Mouse (Mus musculus): ENCODE measurements at regions not wholly inside any gene's neighbourhood (a gene's known extent, or its start where the extent isn't known, plus 50 kb on each side); places are given as distances from the start of the nearest gene placed in this dataset.

DNA sequence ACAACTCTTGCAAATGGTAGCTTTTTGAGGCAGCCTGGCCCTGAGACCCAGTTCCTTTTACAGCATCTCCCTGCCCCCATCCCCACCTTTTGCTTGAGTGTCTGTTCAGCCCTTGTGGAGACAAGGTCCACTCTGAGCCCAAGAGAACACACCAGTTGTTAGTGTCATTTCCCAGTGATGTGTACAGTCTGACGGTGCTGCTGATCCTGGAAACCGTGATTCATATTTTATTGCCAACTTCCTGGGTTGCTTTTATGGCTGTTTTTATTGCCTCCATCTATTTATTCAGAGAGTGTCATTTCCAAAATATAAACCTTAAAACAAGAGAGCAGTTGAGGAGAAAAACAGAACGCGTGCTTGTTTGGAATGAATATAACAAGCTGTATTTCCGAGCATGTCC lies 309.6 kb upstream of the Isl1 start:
- no peak for DNase-seq

DNA sequence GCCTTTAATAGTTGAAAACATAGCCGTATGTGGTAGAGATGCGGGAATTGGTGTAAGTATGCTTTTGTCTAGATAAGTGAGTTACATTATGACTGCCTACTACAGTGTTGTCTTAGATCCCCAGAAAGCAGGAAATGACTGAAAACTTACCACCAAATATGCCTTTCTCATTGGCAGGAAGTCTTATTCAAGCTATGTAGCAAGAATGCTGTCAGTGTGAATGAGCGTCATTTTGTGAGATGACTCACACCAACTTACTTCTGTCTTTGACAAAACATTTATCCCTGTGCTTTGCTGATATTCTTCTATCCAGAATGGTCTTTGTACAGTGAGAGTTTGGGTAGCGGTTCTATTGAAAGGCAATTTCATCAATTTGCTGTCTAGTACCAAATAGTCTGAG lies 286.9 kb upstream of the Isl1 start:
- no peak for DNase-seq

DNA sequence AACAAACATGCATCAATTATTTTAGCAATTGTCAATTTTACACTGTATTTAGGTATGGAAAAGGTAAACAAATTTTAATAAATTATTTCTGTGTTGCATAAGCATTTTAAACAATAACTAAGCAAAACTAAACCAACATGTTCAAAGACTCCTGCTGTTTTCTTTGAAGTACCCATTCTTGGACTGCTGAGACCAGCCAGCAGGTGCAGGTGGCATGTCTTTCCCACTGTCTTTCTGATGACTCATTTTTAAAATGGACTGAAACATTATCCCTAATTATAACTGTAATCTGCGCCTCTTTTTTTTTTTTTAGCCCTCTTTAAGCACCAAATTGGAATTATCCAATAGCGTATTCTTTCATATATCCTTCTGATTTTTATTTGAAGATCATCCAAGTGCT lies 286.0 kb upstream of the Isl1 start:
- DNase-seq: no peak

DNA sequence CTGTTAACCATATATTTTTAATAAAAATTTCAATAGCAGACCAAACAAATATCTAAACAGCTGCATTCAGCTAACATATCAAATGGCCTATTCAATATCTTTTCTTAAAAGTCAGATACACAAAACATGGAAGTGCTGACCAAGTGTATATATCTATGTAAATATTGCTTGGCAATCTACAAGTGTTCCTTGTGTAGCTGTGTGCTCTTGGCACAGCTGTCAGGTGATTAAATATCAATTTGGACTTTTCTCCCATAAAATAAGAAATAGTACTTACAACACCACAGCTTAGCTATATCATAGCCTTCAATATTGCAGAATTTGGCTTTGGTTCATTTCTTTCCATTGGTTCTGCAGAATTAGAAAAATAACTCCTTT lies 266.5 kb upstream of the Isl1 start:
- no peak for DNase-seq

DNA sequence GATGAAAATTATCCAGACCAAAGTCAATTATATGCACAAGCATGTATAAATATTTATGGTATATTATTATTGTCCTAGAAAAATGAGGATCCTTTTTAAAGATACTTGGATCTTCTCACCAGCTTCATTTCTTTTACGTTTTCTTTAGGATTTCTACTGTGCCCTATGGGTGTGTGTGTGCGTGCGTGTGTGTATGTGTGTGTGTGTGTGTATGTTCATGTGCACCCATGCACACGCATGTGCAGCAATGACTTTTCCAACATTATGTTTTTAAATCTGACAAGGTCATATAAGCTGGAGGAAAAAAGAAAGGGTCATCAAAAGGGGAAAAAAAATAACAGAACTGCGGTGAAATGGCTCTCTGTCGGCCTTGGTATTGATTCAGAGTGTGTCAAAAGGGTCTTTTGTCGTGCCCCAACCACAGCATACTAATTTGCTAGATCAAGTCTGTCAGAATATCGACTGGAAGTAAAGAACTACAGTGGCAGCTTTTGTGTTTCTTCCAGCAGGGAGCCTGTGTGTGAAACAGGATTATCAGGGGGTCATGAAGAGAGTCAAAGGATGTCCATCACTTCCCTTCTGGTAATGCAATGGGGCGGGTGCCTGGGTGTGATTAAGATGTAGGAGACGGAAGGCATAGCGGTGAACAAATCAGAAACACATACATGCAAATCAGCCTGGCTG lies 265.9 kb upstream of the Isl1 start:
- DNase-seq: no peak

DNA sequence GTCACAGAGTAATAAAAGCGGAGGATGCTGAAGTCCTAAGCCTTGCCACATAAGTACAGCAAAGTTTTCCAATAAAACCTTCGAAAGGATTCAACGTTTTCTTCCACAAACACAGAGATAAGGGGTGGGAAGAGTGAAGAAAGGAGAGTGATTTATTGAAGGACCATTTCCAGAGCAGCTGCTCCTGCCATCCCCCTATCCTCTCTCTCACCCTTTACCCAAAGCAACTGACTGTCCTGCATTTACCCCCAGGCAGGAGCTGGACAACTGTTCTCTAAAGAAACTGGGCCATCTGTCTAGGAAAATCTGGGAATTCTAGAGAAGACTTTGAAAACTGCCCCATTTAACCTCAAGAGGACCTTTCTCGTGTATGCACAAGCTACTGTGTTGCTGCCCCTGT lies 245.6 kb upstream of the Isl1 start:
- DNase-seq: no peak

DNA sequence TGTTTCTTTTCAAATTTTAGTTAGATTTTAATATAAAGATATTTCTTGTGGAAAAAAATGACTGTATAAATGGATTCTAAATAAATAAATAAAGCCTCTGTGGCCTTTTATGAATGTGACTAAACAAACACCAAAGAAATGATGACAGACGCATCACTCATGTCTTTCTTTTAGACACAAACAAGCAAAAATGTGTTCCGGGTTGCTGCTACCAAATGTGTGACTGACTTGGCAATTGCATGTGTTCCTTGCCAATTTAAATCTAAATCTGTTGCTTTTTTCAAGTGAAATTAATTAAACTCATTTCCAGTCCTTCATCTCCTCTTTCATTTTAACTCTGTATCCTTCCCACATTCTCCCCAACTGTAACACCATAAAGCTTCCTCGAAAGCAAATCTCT lies 225.7 kb upstream of the Isl1 start:
- DNase-seq: no peak

DNA sequence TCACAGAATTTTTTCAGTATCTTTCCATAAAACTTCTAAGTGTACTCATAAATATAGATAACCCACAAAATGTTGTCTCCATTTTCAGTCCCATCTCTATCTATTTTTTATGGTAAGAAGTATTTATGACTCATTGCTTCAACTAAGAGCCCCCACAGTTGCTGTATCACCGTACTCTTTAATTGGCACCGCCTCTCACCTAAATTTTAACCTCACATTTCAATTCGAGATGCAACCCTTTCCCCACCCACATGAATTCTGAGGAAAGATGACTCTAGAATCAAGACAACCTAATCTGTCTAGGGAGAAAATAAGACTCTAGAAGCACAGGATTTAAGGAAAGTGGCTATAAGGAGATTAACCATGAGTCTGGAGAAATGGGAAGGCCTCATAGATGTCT lies 223.7 kb upstream of the Isl1 start:
- no peak for DNase-seq

DNA sequence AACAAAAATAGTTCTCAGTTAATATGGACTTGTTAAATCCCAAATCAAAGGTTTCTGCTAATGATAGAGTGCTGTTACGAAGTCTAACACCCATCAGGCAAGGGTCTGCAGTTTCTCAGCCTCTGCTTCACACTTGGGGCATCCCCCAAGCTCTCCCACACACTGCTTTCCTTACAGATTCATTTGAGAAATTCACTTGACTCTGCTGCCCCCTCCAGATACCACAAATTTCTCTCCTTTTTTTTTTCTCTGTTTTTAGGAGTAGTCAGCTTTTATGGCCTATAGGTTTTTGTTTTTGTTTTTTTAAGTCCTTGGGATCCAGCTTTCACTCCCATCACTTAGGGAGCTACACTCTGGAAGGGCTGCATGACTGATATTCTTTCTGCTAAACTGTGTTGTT lies 218.8 kb upstream of the Isl1 start:
- no peak for DNase-seq

DNA sequence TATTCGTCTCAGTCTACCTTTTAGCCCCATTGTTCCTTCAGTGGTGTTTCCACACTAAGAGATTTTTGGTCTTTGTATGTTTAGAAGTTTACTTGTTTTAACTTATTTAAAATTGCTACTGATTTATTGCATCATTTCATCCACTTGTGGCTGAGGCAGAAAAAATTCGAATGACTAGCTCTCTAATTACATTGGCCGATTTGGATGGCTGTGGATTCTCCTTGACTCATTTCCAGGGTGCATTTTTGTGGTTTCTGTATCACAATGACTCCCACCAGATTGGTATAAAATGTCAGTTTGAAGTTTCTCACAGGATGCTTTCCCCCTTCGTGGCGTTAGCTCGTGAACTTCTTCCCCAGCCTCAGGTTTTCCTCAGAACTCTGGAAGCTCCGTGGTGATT lies 217.5 kb upstream of the Isl1 start:
- DNase-seq: no peak

DNA sequence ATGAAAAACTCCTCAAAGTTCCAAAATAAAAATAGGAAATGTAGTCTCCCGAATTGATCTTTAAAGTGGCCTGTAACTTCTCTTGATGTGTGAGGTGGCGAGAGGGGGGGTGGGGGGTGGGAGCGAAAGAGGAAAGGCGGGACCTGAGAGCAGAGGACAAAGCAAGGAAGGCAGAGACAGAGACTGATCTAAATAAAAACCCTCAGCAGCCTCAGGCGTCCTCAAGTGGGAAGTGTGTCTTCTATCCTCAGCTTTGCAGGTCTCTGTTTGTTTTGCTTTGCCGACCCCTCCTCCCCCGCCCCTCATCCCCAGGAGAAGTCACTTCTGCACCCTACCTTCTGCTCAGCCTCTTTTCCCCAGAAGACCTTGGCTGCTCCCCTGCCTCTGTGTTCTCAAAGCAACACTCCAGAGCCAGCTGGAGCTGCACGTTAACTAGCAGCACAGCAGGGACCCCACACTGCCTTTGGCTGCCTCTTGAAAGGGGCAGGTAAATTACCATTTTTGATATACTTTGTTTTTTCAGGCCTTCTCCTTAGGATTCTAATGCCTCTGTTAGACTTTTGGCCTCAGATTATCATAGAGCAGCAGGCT lies 214.3 kb upstream of the Isl1 start:
- DNase-seq: no peak

DNA sequence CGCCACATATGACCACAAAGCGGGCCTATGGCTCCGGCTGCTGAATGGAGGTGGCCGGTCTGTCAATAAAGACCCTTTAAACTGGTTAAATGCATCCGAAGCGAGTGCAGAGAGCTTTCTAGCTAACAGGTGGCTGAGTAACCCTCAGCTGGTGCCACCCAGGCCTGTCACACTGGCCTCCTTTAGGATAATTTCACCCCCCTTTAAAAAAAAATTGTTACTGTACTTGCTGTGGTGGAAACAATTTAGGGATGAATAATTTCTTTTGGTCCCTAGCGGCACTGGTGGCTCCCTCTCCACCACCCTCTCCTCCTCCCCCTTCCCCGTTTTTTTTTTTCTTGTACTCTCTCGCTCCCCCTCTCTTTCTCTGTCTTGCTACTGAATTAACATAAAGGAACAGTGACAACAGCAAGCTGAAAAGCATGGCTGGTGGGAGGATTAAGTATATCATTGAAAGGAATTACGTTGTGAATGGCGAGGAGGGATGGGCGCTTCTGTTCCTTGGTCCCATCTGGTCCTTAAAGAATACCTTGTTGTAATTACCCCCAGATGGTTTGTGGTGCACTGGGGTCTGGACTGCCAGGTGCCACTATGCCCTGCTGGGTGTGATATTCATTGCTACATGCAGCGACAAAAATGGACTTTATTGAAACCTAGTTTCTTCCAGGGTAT lies 205.3 kb upstream of the Isl1 start:
- no peak for DNase-seq

DNA sequence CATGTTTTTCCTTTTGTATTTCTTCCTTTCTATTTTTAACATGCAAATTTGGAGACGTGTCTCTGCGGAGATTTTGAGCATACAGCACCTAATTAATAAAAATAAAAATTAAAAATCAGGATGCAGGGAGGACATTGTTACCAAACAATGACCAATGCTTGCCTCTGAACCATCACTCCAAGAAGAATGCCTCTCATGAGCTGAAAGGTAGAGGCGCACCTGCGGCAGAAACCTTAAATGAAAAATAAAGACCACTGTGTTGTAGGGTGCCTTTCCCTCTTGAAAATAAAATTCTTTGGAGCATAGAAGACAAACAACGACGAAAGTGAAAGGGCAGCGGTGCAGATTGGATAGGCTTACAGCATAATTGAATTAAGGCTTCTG lies 204.8 kb upstream of the Isl1 start:
- no peak for DNase-seq

DNA sequence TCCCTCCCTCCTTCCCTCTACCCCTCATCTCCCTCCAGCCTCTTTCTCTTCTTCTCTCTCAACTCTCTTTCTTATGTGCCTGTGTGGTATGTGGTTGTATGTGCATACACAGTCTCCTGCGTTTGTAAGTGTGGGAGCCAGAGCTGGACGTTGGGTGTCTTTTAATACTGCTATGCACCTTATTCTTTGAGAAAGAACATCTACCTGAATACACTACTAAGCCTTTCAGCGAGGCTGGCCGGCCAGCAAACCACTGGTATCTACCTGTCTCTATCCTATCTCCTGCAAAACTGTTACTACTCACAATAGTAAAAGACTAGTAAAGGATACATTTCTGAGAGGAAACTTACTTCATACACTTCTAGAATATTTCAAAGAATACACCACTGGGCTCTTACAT lies 202.9 kb upstream of the Isl1 start:
- DNase-seq: no peak

DNA sequence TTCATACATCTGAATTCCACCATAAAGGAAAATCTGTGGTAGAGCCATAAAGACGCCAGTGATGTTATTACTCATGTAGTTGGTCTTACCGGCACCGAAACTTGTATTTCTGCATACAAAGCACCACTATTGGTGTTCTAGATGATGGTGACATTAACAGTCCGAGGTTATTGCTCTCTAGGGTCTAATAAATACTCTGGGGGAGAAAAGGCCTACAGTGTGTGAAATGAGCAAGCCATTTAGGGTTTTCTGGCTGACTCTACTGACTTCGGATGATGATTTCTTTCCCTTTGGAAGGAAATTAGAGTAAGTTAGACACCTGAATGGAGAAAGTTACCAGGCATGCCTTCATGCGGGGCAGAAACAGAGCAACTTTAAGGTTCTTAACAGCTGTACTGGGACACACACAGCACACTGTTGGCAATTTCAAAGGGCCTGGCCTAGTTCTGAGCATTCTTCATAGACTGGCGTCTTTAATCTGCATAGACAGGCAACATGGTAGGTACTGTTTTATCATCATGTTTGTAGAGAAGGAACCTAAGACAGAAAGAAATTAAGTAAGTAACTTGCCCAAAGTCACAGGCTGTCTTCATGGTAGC lies 198.8 kb upstream of the Isl1 start:
- DNase-seq: no peak

DNA sequence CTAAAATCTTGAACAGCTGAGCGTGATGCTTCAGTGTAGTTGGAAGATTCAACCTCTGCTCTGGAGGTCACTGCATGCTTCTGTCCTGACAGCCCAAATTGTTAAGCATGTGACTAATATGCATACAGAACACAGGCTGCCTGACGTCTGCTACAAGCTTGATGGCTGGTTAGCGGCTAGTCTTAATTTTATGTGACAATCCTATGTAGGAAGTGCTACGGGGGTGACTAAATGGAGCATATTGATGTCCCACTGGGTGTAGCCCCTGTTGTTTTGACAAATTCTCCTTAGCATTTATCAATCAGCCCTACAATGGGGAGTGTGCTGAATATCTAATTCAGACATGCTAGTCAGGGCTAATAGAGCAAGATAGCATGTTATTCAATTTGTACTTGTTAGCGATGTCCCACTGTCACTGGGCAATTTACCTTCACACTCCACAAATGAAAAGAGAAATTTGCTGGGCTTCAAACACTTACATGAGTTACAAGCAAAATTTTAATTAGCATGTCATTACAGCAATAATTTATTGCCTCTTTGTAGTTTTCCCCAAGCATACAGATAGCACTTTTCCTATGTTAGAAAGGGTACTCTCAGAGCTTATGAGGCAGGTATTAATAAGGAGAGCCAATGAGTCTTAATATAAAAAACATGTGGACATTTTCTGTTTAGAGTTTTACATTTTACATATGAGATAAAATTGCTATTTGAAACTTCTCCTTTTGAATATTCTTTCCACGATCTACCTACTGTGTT lies 188.3 kb upstream of the Isl1 start:
- DNase-seq: no peak

DNA sequence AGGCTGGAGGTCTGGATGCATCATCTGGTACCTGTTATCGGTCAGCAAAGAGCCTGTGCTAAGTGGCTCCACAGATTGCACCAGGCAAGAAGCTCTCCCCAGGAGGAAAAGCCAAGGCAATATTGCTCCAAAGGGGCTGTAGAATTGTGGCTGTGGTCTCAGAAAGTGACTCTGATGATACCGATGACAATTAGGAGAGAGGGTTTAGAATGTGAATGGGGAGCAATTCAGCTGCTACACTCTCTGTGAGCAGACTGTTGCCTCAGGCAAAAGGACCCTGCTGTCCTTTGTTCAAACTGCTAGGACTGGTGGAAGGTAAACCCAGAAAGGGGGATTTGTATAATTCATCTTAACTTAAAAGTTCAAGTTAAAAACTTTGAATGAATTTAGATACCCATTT lies 186.2 kb upstream of the Isl1 start:
- DNase-seq: no peak

DNA sequence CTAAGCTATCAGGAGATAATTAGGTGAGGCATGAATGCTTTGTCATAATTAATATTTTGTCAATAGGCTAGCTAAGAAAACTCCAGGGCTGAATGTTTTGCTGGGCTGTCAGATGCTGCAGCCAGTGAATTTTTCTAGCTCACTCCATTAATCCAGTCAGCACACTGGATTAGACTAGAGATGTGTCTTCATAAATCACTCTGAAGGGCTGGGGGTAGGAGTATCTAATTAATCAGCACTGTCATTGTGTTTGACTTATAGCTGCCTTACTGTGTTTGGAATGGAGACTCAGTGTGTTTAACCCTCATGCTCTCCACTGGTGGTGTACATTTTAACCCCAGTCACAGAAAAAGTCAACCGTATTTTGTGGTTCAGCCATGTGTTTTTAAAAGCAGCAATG lies 179.9 kb upstream of the Isl1 start:
- DNase-seq: no peak

DNA sequence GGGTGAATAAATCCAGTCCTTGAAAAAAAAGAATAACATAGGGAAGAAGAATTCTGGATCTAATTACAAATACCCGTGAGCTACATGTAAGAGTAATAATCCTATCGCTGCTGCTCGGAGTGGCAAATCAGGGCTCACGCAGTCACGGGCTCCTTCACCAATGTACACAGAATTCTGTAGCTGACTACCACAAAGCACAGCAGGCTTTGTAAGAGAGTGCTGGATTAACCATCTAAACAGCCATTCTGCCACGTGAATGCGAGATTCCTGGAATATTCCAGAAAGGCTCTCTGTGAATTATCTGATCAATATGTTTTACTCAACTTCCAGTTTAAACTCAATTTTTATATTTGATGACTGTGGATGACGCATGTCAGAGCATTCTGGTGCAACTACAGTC lies 165.1 kb upstream of the Isl1 start:
- DNase-seq: no peak

DNA sequence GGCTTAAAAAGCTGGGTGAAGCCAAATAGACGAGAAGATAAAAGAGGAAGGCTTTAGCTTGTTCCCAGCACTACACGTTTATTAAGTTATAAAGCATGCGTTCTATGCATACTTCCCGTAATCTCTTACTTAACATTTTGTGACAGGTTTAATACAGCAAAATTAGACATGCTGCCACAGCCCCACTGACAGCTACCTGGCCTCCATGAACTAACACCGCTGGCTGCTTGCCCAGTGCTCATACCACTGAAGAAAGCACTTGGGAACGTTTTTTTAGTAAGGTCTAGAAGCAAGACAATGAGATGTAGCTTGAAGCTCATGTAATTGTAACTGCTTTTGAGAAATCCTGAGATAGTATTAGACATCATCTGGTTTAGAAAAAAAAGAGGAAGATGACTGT lies 152.3 kb upstream of the Isl1 start:
- DNase-seq: peak; percentile 7

DNA sequence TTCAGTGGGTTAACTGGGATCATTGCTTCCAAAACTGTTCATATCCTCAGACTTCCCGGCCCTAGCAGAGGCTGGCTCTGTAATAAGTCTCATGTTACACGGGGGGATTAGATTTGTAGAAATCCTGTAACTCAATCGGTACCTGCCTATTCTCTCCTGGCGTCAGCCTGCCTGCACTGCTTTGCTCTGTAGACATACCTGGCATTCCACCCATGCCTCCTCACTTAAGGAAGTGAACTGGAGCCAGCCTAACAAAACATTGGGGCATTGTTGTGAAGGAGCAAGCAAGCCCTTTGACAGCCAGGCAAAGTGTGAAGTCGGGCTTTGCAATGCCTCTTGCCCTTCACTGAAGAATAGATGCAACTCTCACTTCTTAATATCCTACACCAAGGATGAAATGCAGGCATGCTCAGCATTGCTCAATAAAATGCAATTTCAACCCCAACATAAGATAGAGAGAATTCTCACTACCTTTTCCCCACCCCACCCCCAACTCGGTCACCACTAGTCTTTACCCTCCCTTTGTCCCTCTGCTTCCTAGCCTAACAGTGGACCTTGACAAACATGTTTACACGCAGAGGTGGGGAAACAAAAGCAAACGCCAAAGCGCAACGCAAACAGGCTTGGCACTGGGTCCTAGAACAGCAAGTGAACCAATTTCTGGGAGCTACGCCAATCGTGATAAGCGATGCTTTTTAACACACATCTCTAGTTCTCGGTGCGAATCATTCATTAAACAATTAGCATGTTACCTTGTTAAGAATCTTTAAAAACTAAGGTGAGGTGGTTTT lies 133.9 kb upstream of the Isl1 start:
- peak; percentile 50 for DNase-seq

DNA sequence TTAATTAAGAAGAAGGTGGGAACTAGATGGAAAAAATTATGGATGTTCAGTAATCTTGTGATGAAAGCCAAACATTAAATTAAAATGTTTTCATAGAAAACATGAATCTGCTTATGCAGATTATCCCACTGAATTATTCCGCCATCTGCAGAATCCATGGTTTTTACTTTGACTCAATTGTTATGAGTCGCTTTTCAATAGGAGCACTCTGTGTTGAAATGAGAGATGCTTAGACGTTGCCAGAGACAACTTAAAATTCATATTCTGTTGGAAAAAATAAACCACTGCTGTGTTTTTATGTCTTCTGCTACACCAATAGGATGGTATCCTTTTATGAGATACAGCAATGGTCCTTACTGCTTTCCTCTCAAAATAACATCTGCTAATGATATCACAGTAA lies 108.3 kb upstream of the Isl1 start:
- DNase-seq: no peak

DNA sequence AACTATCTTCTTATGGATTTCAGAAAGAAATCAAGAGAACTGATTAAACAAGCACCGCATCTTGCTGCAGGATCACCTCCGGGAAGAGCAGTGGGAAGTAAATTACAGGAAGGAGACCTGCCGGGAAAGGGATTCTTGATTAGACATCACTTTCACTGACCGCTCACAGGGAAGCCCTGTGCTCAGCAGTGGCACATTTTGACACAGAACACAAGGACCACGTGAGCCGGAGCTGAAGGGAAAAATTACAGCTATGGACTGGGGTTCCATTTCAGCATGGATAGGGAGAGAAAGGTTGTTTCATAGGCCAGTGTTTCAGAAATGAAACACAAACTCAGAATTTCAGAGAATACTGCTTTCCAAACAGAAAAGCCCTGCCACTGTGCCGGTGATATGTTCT lies 105.0 kb upstream of the Isl1 start:
- no peak for DNase-seq
